Mouse (Mus musculus): ENCODE results near the gene Anapc7.

DNA sequence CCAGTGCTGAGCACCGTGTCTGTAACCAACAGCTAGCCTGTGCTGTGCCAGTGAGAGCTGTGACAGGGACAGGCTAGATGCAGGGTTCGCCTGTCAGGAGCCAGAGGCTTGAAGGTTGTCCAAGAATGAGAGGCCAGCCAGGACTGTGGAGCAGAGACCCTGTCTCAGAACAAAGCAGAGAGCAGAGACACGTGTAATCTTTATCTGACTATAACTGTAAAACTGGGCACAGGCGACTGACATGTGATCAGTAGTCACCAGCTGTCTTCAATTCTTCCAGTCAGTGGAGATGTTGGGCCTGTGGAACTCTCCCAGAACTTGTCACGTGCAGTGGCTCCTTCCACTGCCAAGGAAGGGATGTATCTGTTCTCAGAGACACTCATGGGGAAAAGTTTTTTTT, 18.7 kb upstream of the Anapc7 start:
- TF ChIP-seq POLR2A (IDR thresholded peaks at IDR 0.05; ENCODE audit: control insufficient read depth in 1 of 2, insufficient read depth in 1 of 2, low read depth in 1 of 2, low read length in 2 of 2, poor library complexity in 1 of 2) (no peak), POLR2AphosphoS5 (IDR thresholded peaks at IDR 0.05; ENCODE audit: borderline replicate concordance, low read depth, low read length) (no peak), BHLHE40 (IDR thresholded peaks at IDR 0.05; ENCODE audit: borderline replicate concordance, low read depth, low read length) (no peak), TBP (IDR thresholded peaks at IDR 0.05; ENCODE audit: low read depth, low read length) (no peak), ZMIZ1 (IDR thresholded peaks at IDR 0.05; ENCODE audit: low read depth, low read length) (no peak)
